Mouse (Mus musculus) midbrain, embryonic 10.5 days (tissue): Measurements from ENCODE around the gene Tll2. TPM values are rescaled to one million over a fixed set of nuclear protein-coding genes. Genes with fewer than 3 reads are reported as not detected.

Source experiments
- polyA plus RNA-seq: library from polyadenylated mRNA; unstranded; fragments of >200 nt; fragmentation: Nextera tagmentation; extraction: Ambion mirVana; gene quantifications from 2 replicates; pipeline ENCODE4 v1.2.1, GENCODE M21; 2016

The Tll2 gene
- polyA plus RNA-seq, 1 experiment from 2014 or later = 0.53 TPM

Other genes starting within 250 kb of the Tll2 start
- 0.14 and 0.43 TPM in 2 replicates for gene Blnk, start 212.3 kb downstream of the Tll2 start, polyA plus RNA-seq
- gene Dntt, start 177.6 kb downstream of the Tll2 start, polyA plus RNA-seq = 0.09 TPM in 1 of 2 replicates, not detected in the other
- gene Opalin, start 129.7 kb downstream of the Tll2 start, polyA plus RNA-seq = not detected in 2 replicates
- 96.0 and 99.0 TPM in 2 replicates for gene Tm9sf3, start 57.2 kb upstream of the Tll2 start, polyA plus RNA-seq
- gene Pik3ap1, start 178.3 kb upstream of the Tll2 start, polyA plus RNA-seq = 2.9 and 4.4 TPM in 2 replicates